Mouse (Mus musculus): ENCODE measurements around the gene Crtac1. TPM values are rescaled to one million over a fixed set of nuclear protein-coding genes. Genes with fewer than 3 reads are reported as not detected.

The Crtac1 gene
- polyA plus RNA-seq, 1 experiment from 2014 or later = 78.4 TPM

GRCm38 (mm10) chr19:42237602-42238340, 193.8 kb downstream of the Crtac1 start:
- H3K9me3 ChIP-seq (ENCODE audit: control insufficient read depth, low read length) = no peaks in the 10 kb centered on the region
- H3K36me3 ChIP-seq (ENCODE audit: control insufficient read depth, insufficient read depth, low read length) = no peaks in the 10 kb centered on the region
- H3K4me3 ChIP-seq (ENCODE audit: low read depth, low read length) = no peak overlapping the region
- H3K27ac ChIP-seq (ENCODE audit: low read depth, low read length) = peak overlapping the region; percentile 48; the same call in 1 of the 2 replicates
- H3K4me2 ChIP-seq (ENCODE audit: low read depth, low read length) = no peak overlapping the region
- H3K27me3 ChIP-seq (ENCODE audit: control insufficient read depth, insufficient read depth, low read length) = no peaks in the 10 kb centered on the region
- peaks cover 8% of the 10 kb centered on the region for H3K4me1 ChIP-seq (ENCODE audit: control insufficient read depth, insufficient read depth, low read length)
- peak; percentile 61 for ATAC-seq (ENCODE audit: low read depth)
- H3K9ac ChIP-seq (replicated peaks; ENCODE audit: low read depth, low read length) = no peak overlapping the region
- 11% methylated on average over 4 of the region's 4 CpGs for whole genome bisulfite sequencing

Small RNA genes lying within 50 kb of the gene (microRNA-seq; reads per million reads assigned to microRNA genes)
- not detected for gene Gm26339
- 9.7 reads per million, percentile 17 among the genes with 10 or more reads in this experiment for gene Mir3085

Other genes starting within 250 kb of the Crtac1 start
- 0.21 and 13.5 TPM in 2 replicates for gene Sfrp5, start 229.5 kb downstream of the Crtac1 start, polyA plus RNA-seq (2014; fragmentation: Nextera tagmentation; extraction: Ambion mirVana)
- gene Golga7b, start 184.2 kb downstream of the Crtac1 start, polyA plus RNA-seq (2014; fragmentation: Nextera tagmentation; extraction: Ambion mirVana) = 52.2 and 62.5 TPM in 2 replicates
- 12.7 and 16.7 TPM in 2 replicates for gene R3hcc1l, start 87.0 kb upstream of the Crtac1 start, polyA plus RNA-seq (2014; fragmentation: Nextera tagmentation; extraction: Ambion mirVana)
- gene Loxl4, start 181.0 kb upstream of the Crtac1 start, polyA plus RNA-seq (2014; fragmentation: Nextera tagmentation; extraction: Ambion mirVana) = 0.15 and 0.25 TPM in 2 replicates

All from neural tube, embryonic 14.5 days (tissue).